Mouse (Mus musculus) lung, adult 2 months (tissue): ENCODE measurements around the gene Srsf10. TPM values are rescaled to one million over a fixed set of nuclear protein-coding genes. Genes with fewer than 3 reads are reported as not detected.

Experiments used
- DNase-seq: peaks from one replicate; pipeline ENCODE4 v3.0.0; 2022
- H3K4me1 ChIP-seq: fragments of 200-500 bp; 2 replicates; pipeline ENCODE4 v1.6.1; 2011; ENCODE audit warnings: low read length; ENCODE audit not compliant: control insufficient read depth, insufficient read depth
- H3K4me3 ChIP-seq: fragments of 200-500 bp; replicated peaks from 2 replicates; pipeline ENCODE3; 2011; ENCODE audit warnings: low read depth, mild to moderate bottlenecking, control low read depth, low read length; ENCODE audit errors: extremely low read depth
- CTCF ChIP-seq: fragments of 200-500 bp; IDR thresholded peaks from 2 replicates; pipeline ENCODE4 v1.5.1; 2011; ENCODE audit warnings: mild to moderate bottlenecking, low read length, control low read depth; ENCODE audit not compliant: insufficient read depth
- POLR2A ChIP-seq: fragments of 200-500 bp; IDR thresholded peaks from 2 replicates; pipeline ENCODE4 v1.6.1; 2011; ENCODE audit warnings: low read depth, mild to moderate bottlenecking, control low read depth, low read length, borderline replicate concordance; ENCODE audit errors: extremely low read depth
- WGBS: fragments of 180-500 bp; shearing (Covaris S2); methylation state at CpG from one replicate; pipeline ENCODE4 v1.1.7; 2018; 5-methylcytosine and 5-hydroxymethylcytosine counted together
- polyA plus RNA-seq: library from polyadenylated mRNA; depleted of rRNA; stranded (reverse); fragments of >200 nt; gene quantifications from 2 replicates; pipeline ENCODE4 v1.2.3, GENCODE M21; 2012

Srsf10 gene
- polyA plus RNA-seq, 1 experiment: 72.6 TPM

DNA sequence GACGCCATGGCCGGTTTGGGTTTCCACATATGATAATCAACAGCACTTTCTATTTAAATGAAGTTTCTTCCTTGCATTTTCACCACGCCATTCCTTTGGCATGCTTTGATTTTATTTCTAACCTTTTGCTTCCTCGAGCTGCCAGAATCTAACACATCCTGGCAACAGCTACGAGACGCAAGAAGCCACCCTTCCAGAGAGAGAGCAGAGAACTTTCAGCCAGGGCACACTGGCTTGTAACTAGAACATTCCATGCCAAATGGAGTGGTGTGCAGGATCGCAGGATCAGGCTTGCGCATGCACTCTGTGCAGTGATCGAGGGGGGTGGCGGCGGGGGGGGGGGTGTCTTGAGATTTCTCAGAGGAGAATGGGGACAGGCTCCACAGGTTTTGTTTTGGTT, 23.5 kb upstream of the Srsf10 start:
- peaks cover 10% of the 10 kb centered on the region; the same call in 1 of the 2 replicates for H3K4me1 ChIP-seq
- 51% methylated on average over 11 of the region's 11 CpGs for WGBS
- DNase-seq: no peak
- TF ChIP-seq CTCF: no peak
- TF ChIP-seq POLR2A: peak; percentile 47; the same call in 1 of the 2 replicates
- H3K4me3 ChIP-seq: no peak overlapping the region

GRCm38 (mm10) chr4:135833301-135834123, 22.0 kb upstream of the Srsf10 start:
- no peak overlapping the region for H3K4me3 ChIP-seq
- no peak for DNase-seq
- 60% methylated on average over 12 of the region's 12 CpGs for WGBS
- H3K4me1 ChIP-seq: peaks cover 10% of the 10 kb centered on the region; the same call in 1 of the 2 replicates
- TF ChIP-seq POLR2A: no peak
- TF ChIP-seq CTCF: no peak

DNA sequence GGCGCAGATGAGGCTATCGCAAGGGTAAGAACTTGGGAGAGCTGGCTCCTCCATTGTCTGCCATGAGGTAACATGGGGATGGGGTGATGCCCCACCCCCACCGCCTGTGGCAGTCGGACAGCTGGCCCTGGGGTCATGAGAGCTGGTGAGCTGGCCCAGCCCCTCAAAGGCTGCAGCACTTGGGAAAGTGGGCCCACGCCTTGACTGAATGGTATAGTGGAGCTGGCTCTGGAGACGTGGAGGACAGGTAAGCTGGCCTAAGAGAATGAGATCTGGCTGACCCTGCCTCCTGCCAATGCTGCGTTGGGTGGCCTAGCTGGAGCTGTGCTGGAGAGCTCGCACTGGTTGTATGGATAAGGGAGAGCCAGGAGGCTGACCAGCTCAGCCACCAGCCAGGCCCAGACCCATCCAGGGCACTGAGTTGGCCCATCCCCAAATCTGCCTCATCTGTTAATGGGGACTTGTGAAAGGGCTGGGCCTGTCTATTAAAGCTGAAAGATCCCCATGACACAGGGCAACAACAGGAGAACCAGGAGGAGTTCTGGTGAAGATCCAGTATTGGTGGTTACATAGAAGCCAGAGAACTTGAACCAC, 21.3 kb upstream of the Srsf10 start:
- Histone ChIP-seq H3K4me1 (peaks cover 6% of the 10 kb centered on the region; the same call in 1 of the 2 replicates), H3K4me3 (no peak overlapping the region)
- no peak for DNase-seq
- TF ChIP-seq POLR2A: no peak
- no peak for TF ChIP-seq CTCF
- WGBS: 83% methylated on average over 8 of the region's 8 CpGs

- no peaks in the 10 kb centered on the region for H3K4me1 ChIP-seq
- TF ChIP-seq CTCF: no peak
- no peak for TF ChIP-seq POLR2A
- 78% methylated on average over 3 of the region's 3 CpGs for WGBS
- no peak for DNase-seq
- no peak overlapping the region for H3K4me3 ChIP-seq
Observed at GRCm38 (mm10) chr4:135838925-135839292, 16.6 kb upstream of the Srsf10 start.

DNA sequence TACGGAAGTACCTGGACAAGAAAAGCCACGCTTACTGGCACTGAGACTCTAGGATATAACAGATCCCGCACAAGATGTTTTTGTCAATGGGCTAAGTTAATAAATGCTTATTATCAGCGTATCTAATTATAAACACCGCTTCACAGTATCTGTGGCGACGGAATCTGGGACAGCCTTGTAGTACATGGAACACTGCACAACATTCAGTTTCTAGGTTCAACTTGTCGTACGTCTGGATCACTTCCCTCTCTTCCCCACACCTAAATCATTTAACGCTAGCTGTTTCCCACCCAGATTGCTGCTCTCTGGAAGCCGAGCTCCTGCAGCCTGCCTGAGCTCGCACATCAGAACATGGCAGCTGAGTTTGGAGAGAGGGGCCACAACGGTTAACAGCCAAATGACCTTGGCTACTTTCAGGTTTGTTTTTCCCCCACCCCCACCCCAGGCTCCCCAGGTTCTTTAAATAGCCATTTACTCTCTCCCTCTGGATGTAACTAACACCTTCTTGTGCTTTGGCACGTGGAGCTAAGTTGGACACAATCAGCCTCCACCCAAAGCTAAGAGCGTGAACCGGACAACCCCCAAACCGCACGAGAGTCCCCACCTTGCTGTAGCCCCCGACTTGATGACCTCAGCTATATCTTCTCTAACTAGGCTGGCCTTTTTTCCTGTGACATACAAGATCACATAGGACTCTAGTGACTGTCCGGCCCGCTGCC, 16.1 kb upstream of the Srsf10 start:
- Histone ChIP-seq H3K4me1 (no peaks in the 10 kb centered on the region), H3K4me3 (no peak overlapping the region)
- WGBS: 77% methylated on average over 21 of the region's 21 CpGs
- TF ChIP-seq POLR2A (no peak), CTCF (no peak)
- no peak for DNase-seq

- H3K4me1 ChIP-seq: no peaks in the 10 kb centered on the region
Observed at GRCm38 (mm10) chr4:135844400-135844799, 11.1 kb upstream of the Srsf10 start.

GRCm38 (mm10) chr4:135847581-135847980, 8.0 kb upstream of the Srsf10 start:
- WGBS: 39% methylated on average over 5 of the region's 5 CpGs
- Histone ChIP-seq H3K4me1 (no peaks in the 10 kb centered on the region), H3K4me3 (no peak overlapping the region)
- no peak for DNase-seq
- TF ChIP-seq CTCF (no peak), POLR2A (no peak)

More at GRCm38 (mm10) chr4:135844400-135844799, 11.1 kb upstream of the Srsf10 start:
- TF ChIP-seq CTCF (no peak), POLR2A (no peak)
- no peak for DNase-seq
- 46% methylated on average over 6 of the region's 6 CpGs for WGBS
- no peak overlapping the region for H3K4me3 ChIP-seq

- 44% methylated on average over 13 of the region's 13 CpGs for WGBS
- DNase-seq: no peak
- Histone ChIP-seq H3K4me1 (peaks cover 4% of the 10 kb centered on the region; the same call in 1 of the 2 replicates), H3K4me3 (no peak overlapping the region)
- TF ChIP-seq CTCF (no peak), POLR2A (no peak)
Observed at GRCm38 (mm10) chr4:135850411-135851095, 5.0 kb upstream of the Srsf10 start.

GRCm38 (mm10) chr4:135851942-135852341, 3.6 kb upstream of the Srsf10 start:
- no peak overlapping the region for H3K4me3 ChIP-seq
- peaks cover 4% of the 10 kb centered on the region; the same call in 1 of the 2 replicates for H3K4me1 ChIP-seq
- TF ChIP-seq CTCF: no peak
- no peak for TF ChIP-seq POLR2A
- DNase-seq: no peak
- WGBS: 89% methylated on average over 9 of the region's 9 CpGs
